Mouse (Mus musculus): ENCODE data around the gene Gm815.

The Gm815 gene

DNA sequence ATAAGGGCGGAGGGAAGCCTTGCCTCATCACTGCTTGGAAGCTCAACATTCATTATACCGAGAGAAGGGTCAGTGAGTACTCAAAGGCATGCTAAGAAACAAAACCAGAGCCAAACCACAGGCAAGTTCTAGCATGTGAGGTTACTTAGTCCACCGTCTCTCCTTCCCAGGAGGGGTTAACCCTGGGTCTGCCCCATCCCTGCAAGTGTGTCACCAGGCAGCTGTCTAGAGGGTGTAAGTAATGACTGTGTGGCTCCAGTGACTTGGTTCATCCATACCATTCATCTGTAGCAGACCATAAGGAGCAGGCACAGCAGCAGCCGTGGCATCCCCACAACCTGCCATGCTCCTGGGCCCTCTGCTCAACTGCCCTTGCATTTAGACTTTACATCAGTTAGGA lies 5.8 kb upstream of the Gm815 start:
- no peak for DNase-seq (ENCODE audit: low read depth)

DNA sequence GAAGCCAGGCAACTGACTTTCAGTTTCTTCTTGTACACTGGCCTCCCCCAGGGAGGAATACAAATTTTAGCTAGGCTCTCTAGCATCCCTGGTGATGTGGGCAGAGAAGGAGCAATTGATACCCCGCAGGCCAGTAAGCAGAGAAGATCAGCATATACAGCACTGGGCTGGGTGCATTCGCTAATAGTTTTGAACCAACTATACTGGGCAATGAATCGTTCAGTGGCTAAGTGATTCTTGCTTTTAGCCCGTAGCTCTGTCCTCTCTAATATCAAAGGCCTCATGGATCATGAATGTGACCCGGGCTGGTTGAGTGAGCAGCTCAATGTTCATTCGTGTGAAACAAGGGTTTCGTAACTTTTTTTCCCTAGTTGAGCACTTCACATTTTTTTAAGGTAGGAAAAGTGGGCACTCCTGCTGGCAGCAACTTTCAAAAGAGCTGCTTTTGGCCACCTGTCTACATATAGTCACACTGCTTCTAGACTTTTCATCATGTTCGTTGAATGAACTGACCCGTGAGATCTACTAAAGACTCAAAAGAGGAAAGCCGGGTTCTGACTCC lies 3.7 kb upstream of the Gm815 start:
- no peak for DNase-seq (ENCODE audit: low read depth)

- DNase-seq (ENCODE audit: low read depth), result no peak
These were observed 2.5 kb downstream of the Gm815 start for GRCm38 (mm10) chr19:26888171-26888570.

- no peak for DNase-seq (ENCODE audit: low read depth)
These were observed 5.8 kb downstream of the Gm815 start for GRCm38 (mm10) chr19:26891306-26891964.

DNA sequence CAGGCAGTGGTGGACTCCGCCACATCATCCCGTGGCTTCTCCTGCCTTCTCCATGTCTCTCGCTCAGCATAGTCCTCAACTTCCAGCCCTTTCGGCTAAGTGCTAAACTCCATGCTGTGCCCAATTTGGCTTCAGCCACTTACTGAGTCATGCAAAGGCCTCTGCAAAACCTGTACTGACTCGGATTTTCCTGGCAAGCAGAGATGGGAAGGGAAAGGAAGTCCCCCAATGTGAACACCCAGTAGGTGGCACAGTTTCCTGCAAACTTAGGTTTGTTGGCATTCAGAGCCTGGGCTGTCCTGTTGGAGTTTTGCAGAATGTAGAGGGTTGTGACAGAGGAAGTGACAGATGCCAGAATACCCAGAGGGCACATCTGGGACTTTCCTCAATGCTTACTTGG lies 7.2 kb downstream of the Gm815 start:
- no peak for DNase-seq (ENCODE audit: low read depth)

DNA sequence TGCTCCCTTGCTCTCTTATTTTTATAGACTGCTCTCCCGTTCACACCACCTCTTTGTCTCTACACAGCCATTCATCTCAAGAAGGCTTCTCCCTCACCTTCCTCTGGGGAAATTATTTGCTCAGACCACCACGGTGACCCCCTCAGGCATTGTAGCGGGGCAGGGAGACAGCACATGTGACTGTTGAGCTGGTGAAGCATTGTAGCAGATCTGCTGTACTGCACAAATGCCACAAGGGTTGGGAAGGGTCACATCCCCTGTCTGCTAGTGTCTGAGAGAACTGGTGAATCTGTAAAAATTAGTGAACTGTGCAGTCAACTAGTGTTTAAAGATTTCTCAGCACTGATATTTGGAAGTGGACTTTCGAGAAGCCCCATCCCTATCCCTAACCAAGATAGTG lies 16.5 kb downstream of the Gm815 start:
- no peak for DNase-seq (ENCODE audit: low read depth)

DNA sequence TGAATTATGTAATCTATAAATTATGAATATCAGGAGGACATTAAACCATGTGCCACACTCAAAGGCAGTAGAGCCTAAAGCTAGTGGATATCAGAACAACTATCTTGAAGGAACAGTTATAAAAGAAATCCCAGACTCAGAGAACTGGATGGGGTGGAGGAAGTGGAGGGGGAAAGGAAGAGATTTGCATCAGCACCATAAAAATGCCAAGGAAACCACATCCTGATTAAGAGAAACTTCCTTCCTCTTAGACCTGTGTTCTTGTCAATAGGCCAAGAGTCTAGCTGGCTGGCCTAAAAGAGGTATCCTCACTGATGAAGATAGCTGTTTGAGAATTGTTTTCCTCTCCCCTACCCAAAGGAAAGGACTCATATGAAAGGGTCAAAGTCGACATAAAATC lies 28.6 kb downstream of the Gm815 start:
- DNase-seq (ENCODE audit: low read depth), result peak; percentile 41

DNA sequence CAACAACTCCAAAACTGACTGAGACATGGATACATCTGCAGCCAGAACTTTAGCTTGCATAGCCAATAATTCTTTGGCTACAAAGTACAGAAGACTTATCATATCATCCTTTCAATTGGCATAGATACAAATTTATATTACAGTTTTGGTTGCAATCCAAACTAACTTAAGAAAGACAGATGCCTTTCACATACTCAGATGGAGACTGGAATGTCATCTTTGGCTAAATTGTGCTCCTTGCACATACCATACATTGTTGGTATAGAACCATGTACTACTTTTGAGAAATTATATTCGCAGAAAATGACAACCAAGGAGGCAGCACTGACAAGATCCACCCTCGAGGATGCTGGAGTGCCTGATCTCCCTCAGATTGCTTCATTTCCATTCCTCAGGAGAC lies 35.1 kb downstream of the Gm815 start:
- no peak for DNase-seq (ENCODE audit: low read depth)

DNA sequence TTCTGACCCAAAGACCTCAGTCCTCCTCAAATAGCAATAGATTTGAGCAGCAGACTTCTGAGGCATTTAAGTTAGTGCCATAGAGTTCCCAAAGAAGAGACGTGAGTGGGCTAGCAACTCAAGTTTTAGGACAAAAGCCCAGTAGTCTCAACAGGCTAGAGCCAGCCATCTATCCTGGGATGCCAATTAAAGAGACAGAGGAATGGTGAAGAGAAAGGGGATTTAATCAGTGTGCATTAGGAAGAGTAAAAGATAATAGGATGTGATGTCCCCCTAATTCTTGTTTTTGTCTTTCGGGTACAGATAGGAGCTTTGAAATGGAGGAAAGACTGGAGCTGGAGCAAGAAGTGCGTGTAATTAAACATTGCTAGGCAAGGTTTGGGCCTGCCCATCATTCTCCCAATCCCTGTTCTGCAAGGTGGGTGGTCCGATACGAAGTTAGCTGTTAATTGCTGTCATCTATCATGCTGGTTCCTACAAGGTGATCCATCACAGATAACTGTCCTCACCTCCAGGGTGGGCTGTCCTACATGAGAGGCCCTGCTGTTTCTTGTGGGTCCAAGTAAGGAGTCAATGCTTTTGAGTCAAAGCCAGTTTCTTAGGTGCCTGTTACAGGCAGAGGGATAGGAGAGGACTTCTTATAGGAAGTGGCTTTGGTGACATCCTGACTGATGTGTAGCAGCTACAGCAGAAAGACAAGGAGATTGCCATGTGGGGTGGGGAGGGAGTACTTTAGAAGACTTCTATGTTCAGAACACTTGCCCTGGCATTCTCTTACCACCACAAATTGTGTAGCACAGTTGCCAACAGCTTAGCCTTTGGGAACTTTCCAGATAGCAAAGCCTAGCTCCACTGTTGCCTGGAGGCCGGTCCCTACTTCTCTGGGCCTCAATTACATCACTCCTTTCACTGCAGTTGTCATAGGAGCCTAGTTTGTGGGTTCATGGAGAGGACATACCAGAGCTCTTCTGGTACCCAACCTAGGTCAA lies 44.9 kb downstream of the Gm815 start:
- no peak for DNase-seq (ENCODE audit: low read depth)

DNA sequence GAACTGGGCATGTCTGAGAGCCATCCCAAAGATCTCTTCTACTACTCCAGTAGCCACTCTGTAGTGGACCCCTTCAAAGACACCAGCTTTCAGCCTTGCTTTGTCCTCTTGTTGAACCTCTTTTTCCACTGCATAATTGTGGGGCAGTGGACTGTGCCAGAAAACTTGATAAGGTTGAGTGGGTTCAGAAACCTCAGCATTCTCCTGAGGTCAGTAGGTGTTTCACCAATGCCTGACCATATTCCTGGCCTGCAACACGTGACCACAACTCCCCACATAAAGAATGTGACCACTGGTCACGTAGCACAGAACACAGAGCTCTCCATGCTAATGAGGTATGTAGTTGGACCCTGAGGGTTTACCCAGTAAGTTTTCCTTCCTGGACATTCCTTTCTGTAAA lies 48.5 kb downstream of the Gm815 start:
- no peak for DNase-seq (ENCODE audit: low read depth)
